Mouse (Mus musculus) lung, postnatal 10 days (tissue): Measurements from ENCODE around the gene Rap1a.

Experiments used
- DNase-seq: peaks from one replicate; pipeline ENCODE4 v3.0.0; 2021

Rap1a gene

DNA sequence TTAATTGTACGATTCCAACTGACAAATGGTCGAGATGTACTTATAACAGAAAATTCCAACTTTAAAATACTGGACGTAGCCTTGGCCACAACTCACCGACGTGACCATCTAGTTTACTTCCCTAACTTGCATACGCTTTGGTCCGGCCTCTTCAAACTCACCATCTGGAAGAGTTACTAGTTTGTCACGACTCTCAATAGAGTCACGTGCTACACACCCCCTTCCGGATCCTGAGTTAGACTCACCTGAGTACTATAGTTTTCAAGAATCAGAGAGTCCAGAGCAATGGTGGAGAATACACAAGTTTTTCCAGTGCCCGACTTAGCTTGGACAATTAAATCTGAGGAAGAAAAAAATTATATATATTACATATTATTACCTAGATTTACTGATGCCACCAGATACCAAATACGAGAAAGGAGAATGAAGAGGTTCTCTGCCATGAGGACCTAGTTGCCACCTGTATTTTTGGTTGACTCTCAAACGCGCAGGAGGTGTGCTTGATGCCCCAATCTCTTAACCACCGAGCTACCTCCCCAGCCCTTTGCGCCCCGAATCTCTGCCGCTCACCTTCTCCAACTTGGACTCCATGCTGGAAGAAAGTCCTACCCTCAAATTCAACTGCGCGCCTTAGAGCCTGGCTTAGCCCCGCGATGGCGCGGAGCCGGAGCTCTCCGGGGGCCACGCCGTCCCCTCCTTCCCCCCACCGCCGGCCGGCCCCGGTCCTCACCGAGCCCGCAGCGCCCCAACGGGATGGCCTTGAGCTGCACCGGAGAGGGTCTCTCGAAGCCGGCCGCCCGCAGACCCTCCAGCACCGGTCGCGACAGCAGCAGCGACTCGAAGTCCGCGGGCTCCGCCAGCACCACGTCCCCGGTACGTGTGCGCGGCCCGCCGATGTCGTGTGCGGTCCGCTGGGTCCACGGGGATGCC, 114.5 kb downstream of the Rap1a start:
- no peak for DNase-seq

DNA sequence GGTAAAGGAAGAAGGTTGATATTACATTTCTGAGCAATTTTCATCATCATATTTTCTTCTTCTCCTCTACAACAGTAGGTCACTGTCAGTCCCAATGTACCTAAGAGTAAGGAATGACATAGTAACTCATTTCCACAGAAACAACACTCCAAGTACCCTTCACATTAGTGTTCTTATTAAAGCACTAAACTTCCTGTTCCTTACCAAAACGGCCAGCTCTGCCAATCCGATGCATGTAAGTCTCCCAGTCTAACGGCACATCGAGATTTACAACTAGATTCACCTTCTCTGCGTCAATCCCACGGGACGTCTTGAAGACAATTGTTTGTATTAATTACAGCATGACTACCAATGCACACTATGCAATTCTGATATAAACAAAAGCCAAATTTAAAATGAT, 120.8 kb downstream of the Rap1a start:
- no peak for DNase-seq
